Mouse (Mus musculus) ES-CJ7 (cell line): Measurements from ENCODE around the gene Olfr262.
"Not testable (repeated sequence)": the region's sequence is repeated elsewhere in the genome, so short reads cannot be mapped to it uniquely, and the experiment has no call there.

Experiments
- DNase-seq: peaks from one replicate; pipeline ENCODE4 v3.0.0; 2011; ENCODE audit warnings: low read depth, low spot score

Gene Olfr262

DNA sequence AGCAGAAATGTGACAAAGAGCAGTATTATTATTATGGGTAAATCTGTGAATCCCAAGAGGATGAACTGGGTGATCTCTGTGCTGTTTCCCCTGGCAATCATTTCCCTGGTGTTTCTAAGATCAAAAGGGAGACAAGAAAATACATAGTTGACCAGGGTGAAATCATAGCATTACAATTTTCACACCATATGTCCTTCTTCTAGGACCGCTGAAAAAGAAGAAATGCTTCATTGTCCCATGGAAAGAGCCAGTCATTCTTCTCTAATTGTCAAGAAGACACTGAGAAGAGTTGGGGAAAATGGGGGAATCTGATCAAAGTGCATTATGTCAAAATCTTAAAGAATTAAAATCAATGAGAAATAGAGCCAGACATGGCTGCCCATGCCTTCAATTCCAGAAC lies at the start of gene Olfr262:
Gene Olfr262, minus strand, starts transcription at position 101 of the 400 bp plus-strand sequence.
- no peak for DNase-seq

DNA sequence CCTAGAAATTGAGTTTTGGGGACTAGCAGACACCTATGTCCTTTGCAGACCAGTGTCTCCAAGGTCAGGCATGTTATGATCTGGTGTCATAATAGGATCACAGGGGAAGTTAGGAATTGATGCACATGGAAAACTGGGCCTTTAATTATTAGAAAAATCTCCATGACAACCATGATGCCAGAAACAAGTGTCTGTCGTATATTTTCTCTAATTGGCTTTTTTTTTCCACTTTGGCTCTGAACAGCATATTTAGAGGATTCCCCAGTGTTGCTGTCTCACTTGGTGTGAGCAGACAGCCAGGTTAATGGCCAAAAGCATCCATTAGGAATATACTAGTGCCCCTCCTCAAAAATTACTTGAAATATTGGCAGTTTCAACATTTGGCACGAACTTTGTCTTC lies 38.1 kb upstream of the Olfr262 start, which contains the start of gene Olfr1434:
Gene Olfr1434, plus strand, starts transcription at position 301 of the 400 bp plus-strand sequence.
- DNase-seq: no peak

DNA sequence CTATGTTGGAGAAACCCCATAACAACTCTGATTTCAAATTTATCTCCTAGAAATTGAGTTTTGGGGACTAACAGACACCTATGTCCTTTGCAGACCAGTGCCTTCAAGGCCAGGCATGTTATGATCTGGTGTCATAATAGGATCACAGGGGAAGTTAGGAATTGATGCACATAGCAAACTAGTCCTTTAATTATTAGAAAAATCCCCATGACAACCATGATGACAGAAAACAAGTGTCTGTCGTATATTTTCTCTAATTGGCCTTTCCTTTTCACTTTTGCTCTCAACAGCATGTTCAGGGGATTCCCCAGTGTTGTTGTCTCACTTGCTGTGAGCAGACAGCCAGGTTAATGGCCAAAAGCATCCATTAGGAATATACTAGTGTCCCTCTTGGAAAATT lies 19.3 kb upstream of the Olfr262 start, which contains the start of gene Olfr235:
Gene Olfr235, plus strand, starts transcription at position 301 of the 400 bp plus-strand sequence.
- no peak for DNase-seq

DNA sequence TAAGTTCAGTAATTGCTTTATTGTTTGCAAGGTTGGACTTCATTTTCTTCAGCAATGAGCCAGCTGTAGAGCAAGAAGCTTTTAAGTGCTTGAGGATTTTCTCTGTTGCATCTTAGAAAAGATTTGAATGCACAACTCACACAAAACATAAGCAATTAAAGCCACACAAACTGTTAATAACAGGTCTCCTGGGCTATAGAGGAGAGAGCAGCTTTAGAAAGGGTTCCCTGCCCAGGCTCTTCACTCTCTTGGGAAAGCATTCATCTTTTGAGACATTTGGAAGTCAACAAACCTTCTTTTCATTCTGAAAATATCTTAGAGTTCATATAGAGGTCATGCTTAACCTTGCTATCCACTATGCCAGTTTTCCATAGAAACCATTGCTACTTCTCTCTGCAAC lies 9.0 kb downstream of the Olfr262 start, which contains the start of gene Olfr1432:
Gene Olfr1432, minus strand, starts transcription at position 101 of the 400 bp plus-strand sequence.
- not testable (repeated sequence) for DNase-seq

DNA sequence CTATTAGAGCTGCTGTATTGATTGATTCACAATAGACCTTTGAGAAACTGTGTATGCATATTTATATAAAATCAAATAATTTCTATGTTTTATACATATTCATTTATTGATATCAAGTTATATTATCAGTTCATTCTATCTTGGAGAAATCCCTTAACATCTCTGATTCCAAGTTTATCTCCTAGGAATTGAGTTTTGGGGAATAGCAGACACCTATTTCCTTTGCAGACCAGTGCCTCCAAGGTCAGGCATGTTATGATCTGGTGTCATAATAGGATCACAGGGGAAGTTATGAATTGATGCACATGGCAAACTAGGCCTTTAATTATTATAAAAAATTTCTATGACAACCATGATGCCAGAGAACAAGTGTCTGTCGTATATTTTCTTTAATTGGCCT lies 41.1 kb downstream of the Olfr262 start, which contains the start of gene Olfr1431:
Gene Olfr1431, plus strand, starts transcription at position 301 of the 400 bp plus-strand sequence.
- DNase-seq: no peak

DNA sequence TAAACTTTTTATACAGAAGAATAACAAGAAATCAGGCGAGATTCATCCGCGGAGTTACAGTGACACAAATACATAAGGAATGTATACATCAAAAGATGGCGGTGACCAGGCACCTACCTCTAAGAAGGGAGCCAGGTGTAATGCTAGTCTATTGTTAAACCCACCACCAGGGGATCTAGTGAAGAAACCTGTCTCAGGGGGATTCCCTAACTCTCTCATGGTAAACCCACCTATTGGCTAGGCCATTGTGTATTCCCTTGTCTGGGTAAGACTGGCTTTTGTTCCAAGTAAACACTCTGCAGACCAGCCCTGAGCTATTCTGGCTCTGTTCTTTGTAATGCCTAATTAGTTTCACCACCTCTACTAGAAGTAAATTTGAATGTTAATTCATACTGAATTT lies 42.4 kb downstream of the Olfr262 start:
- DNase-seq: peak; percentile 91
